Mouse (Mus musculus) midbrain, embryonic 16.5 days (tissue): ENCODE measurements around the gene Ybey. TPM values are rescaled to one million over a fixed set of nuclear protein-coding genes. Genes with fewer than 3 reads are reported as not detected.

Experiments
- ATAC-seq: fragments of 200-750 bp; cut with Nextera tagmentation; 2 replicates; pipeline ENCODE4 v1.8.0; 2017; ENCODE audit warnings: moderate TSS enrichment
- H3K27ac ChIP-seq: fragments of 300-500 bp; sonication (generic); 2 replicates; pipeline ENCODE4 v1.5.1; 2014; ENCODE audit warnings: mild to moderate bottlenecking, low read length, mixed read lengths
- H3K27me3 ChIP-seq: fragments of 300-500 bp; sonication (generic); 2 replicates; pipeline ENCODE4 v1.6.1; 2014; ENCODE audit warnings: low read depth, low read length, mixed read lengths; ENCODE audit not compliant: control insufficient read depth, insufficient read depth
- H3K36me3 ChIP-seq: fragments of 300-500 bp; sonication (generic); 2 replicates; pipeline ENCODE4 v1.6.1; 2014; ENCODE audit warnings: mild to moderate bottlenecking, low read length, moderate library complexity, mixed read lengths; ENCODE audit not compliant: control insufficient read depth, insufficient read depth
- H3K4me1 ChIP-seq: fragments of 300-500 bp; sonication (generic); 2 replicates; pipeline ENCODE4 v1.6.1; 2014; ENCODE audit warnings: mild to moderate bottlenecking, low read length, mixed read lengths; ENCODE audit not compliant: control insufficient read depth, insufficient read depth
- H3K4me2 ChIP-seq: fragments of 300-500 bp; sonication (generic); 2 replicates; pipeline ENCODE4 v1.6.1; 2014; ENCODE audit warnings: mild to moderate bottlenecking, low read length, mixed read lengths
- H3K4me3 ChIP-seq: fragments of 300-500 bp; sonication (generic); 2 replicates; pipeline ENCODE4 v1.5.1; 2014; ENCODE audit warnings: low read depth, mild to moderate bottlenecking, low read length, moderate library complexity, mixed read lengths
- H3K9ac ChIP-seq: fragments of 300-500 bp; sonication (generic); 2 replicates; pipeline ENCODE4 v1.6.1; 2014; ENCODE audit warnings: low read depth, low read length, mixed read lengths
- H3K9me3 ChIP-seq: fragments of 300-500 bp; sonication (generic); replicated peaks from 2 replicates; pipeline ENCODE4 v1.6.1; 2014; ENCODE audit warnings: mild to moderate bottlenecking, low read length, mixed read lengths; ENCODE audit not compliant: control insufficient read depth, poor library complexity, severe bottlenecking
- WGBS: fragments of 180-500 bp; shearing (Covaris S2); extraction: QIAGEN DNeasy Blood & Tissue Kit; methylation state at CpG from one replicate; pipeline ENCODE4 v1.1.7; 2014; 5-methylcytosine and 5-hydroxymethylcytosine counted together
- polyA plus RNA-seq: library from polyadenylated mRNA; unstranded; fragments of >200 nt; fragmentation: Nextera tagmentation; extraction: Ambion mirVana; gene quantifications from 2 replicates; pipeline ENCODE4 v1.2.1, GENCODE M21; 2015

The Ybey gene
- polyA plus RNA-seq, 1 experiment from 2014 or later: 6.4 TPM

- Histone ChIP-seq H3K27ac (no peak overlapping the region), H3K27me3 (no peaks in the 10 kb centered on the region), H3K4me1 (no peaks in the 10 kb centered on the region), H3K9me3 (no peaks in the 10 kb centered on the region), H3K36me3 (peaks cover 64% of the 10 kb centered on the region), H3K4me2 (no peak overlapping the region), H3K4me3 (no peak overlapping the region), H3K9ac (no peak overlapping the region)
- 94% methylated on average over 15 of the region's 15 CpGs for WGBS
- no peak for ATAC-seq
Observed at GRCm38 (mm10) chr10:76489205-76489604, 20.3 kb upstream of the Ybey start.

- peaks cover 63% of the 10 kb centered on the region for H3K36me3 ChIP-seq
- no peaks in the 10 kb centered on the region for H3K27me3 ChIP-seq
- 97% methylated on average over 8 of the region's 8 CpGs for WGBS
- ATAC-seq: no peak
- H3K4me3 ChIP-seq: no peak overlapping the region
- H3K9me3 ChIP-seq: no peaks in the 10 kb centered on the region
- no peak overlapping the region for H3K9ac ChIP-seq
- no peak overlapping the region for H3K4me2 ChIP-seq
- no peak overlapping the region for H3K27ac ChIP-seq
- no peaks in the 10 kb centered on the region for H3K4me1 ChIP-seq
Observed at GRCm38 (mm10) chr10:76488265-76488664, 19.4 kb upstream of the Ybey start.

GRCm38 (mm10) chr10:76486302-76486701 lies 17.4 kb upstream of the Ybey start:
- Histone ChIP-seq H3K4me1 (no peaks in the 10 kb centered on the region), H3K4me3 (no peak overlapping the region), H3K36me3 (peaks cover 65% of the 10 kb centered on the region), H3K27me3 (no peaks in the 10 kb centered on the region), H3K4me2 (no peak overlapping the region), H3K9ac (no peak overlapping the region), H3K9me3 (no peaks in the 10 kb centered on the region), H3K27ac (no peak overlapping the region)
- ATAC-seq: no peak
- 95% methylated on average over 2 of the region's 2 CpGs for WGBS

GRCm38 (mm10) chr10:76481480-76481879 lies 12.6 kb upstream of the Ybey start:
- Histone ChIP-seq H3K9me3 (no peaks in the 10 kb centered on the region), H3K9ac (no peak overlapping the region), H3K4me1 (no peaks in the 10 kb centered on the region), H3K36me3 (peaks cover 58% of the 10 kb centered on the region), H3K4me3 (no peak overlapping the region), H3K27me3 (no peaks in the 10 kb centered on the region), H3K27ac (no peak overlapping the region), H3K4me2 (no peak overlapping the region)
- WGBS: 94% methylated on average over 6 of the region's 6 CpGs
- ATAC-seq: no peak

- H3K4me1 ChIP-seq: no peaks in the 10 kb centered on the region
- WGBS: 95% methylated on average over 13 of the region's 13 CpGs
- H3K9ac ChIP-seq: no peak overlapping the region
- H3K9me3 ChIP-seq: no peaks in the 10 kb centered on the region
- no peaks in the 10 kb centered on the region for H3K27me3 ChIP-seq
- H3K4me3 ChIP-seq: no peak overlapping the region
- H3K4me2 ChIP-seq: no peak overlapping the region
- H3K36me3 ChIP-seq: peaks cover 52% of the 10 kb centered on the region
- no peak overlapping the region for H3K27ac ChIP-seq
- ATAC-seq: no peak
Observed at GRCm38 (mm10) chr10:76480851-76481250, 11.9 kb upstream of the Ybey start.

GRCm38 (mm10) chr10:76473759-76474158 lies 4.8 kb upstream of the Ybey start:
- H3K36me3 ChIP-seq: peaks cover 29% of the 10 kb centered on the region
- WGBS: 92% methylated on average over 5 of the region's 5 CpGs

GRCm38 (mm10) chr10:76462721-76463120 lies 6.2 kb downstream of the Ybey start:
- ATAC-seq: no peak
- H3K9ac ChIP-seq: no peak overlapping the region
- no peak overlapping the region for H3K4me3 ChIP-seq
- H3K27me3 ChIP-seq: no peaks in the 10 kb centered on the region
- peaks cover 1% of the 10 kb centered on the region; the same call in 1 of the 2 replicates for H3K4me1 ChIP-seq
- H3K4me2 ChIP-seq: no peak overlapping the region
- peaks cover 3% of the 10 kb centered on the region; the same call in 1 of the 2 replicates for H3K36me3 ChIP-seq
- H3K9me3 ChIP-seq: no peaks in the 10 kb centered on the region
- 92% methylated on average over 6 of the region's 6 CpGs for WGBS
- H3K27ac ChIP-seq: no peak overlapping the region

More at GRCm38 (mm10) chr10:76473759-76474158, 4.8 kb upstream of the Ybey start:
- H3K4me2 ChIP-seq: no peak overlapping the region
- H3K4me1 ChIP-seq: peaks cover 18% of the 10 kb centered on the region
- ATAC-seq: no peak
- no peak overlapping the region for H3K9ac ChIP-seq
- no peaks in the 10 kb centered on the region for H3K9me3 ChIP-seq
- H3K27me3 ChIP-seq: no peaks in the 10 kb centered on the region
- no peak overlapping the region for H3K4me3 ChIP-seq
- no peak overlapping the region for H3K27ac ChIP-seq

GRCm38 (mm10) chr10:76462312-76462711 lies 6.6 kb downstream of the Ybey start:
- Histone ChIP-seq H3K4me1 (no peaks in the 10 kb centered on the region), H3K9ac (no peak overlapping the region), H3K27ac (no peak overlapping the region), H3K4me2 (no peak overlapping the region), H3K9me3 (no peaks in the 10 kb centered on the region), H3K4me3 (no peak overlapping the region), H3K27me3 (no peaks in the 10 kb centered on the region), H3K36me3 (peaks cover 3% of the 10 kb centered on the region; the same call in 1 of the 2 replicates)
- WGBS: 97% methylated on average over 7 of the region's 7 CpGs
- ATAC-seq: no peak

- no peaks in the 10 kb centered on the region for H3K27me3 ChIP-seq
- no peak for ATAC-seq
- no peak overlapping the region for H3K27ac ChIP-seq
- no peak overlapping the region for H3K4me3 ChIP-seq
- H3K36me3 ChIP-seq: peaks cover 3% of the 10 kb centered on the region; the same call in 1 of the 2 replicates
- H3K4me1 ChIP-seq: no peaks in the 10 kb centered on the region
- H3K9me3 ChIP-seq: no peaks in the 10 kb centered on the region
- no peak overlapping the region for H3K4me2 ChIP-seq
- 90% methylated on average over 1 of the region's 1 CpGs for WGBS
- no peak overlapping the region for H3K9ac ChIP-seq
Observed at GRCm38 (mm10) chr10:76461255-76461654, 7.7 kb downstream of the Ybey start.
